Mouse (Mus musculus): ENCODE data around the gene Uvrag.
"Not testable (repeated sequence)": the region's sequence is repeated elsewhere in the genome, so short reads cannot be mapped to it uniquely, and the experiment has no call there.

Gene Uvrag

DNA sequence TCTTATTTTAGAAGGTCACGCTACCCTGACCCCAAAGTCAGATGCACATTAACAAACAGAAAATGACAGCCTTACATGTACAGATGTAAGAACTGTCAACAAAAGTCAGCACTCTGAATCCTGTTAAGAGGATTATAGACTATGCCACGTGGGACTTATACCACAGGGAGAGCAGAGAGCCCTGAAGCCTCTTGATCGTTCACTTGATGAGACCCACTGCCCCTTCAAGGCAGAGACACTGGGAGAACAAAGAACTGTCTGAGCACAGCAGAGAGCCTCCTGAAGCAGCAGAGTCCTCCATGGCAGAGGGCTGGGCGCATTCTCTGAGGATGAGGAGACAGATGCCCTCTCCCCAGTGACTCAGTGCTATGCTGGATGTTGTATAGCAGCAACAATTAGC, 166.4 kb downstream of the Uvrag start:
- DNase-seq (ENCODE audit: low read depth): no peak

DNA sequence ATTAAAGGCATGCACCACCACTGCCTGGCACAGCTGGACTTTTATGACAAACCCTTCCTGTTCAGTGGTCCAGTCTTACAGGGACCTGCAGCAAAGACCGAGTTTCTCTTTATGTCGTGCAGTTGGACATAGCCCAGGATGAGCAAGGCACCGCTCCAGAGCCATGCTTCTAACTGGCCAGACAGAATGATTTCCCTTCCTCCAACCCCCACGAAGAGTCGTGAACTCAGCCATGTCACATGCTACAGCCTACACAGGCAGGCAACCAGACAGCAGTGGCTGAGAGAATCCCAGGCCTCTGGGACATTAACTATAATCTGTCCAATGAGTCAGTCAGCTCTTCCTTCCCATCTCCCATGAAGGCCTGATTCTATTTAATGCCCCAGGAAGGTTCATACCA, 170.2 kb downstream of the Uvrag start:
- no peak for DNase-seq (ENCODE audit: low read depth)

DNA sequence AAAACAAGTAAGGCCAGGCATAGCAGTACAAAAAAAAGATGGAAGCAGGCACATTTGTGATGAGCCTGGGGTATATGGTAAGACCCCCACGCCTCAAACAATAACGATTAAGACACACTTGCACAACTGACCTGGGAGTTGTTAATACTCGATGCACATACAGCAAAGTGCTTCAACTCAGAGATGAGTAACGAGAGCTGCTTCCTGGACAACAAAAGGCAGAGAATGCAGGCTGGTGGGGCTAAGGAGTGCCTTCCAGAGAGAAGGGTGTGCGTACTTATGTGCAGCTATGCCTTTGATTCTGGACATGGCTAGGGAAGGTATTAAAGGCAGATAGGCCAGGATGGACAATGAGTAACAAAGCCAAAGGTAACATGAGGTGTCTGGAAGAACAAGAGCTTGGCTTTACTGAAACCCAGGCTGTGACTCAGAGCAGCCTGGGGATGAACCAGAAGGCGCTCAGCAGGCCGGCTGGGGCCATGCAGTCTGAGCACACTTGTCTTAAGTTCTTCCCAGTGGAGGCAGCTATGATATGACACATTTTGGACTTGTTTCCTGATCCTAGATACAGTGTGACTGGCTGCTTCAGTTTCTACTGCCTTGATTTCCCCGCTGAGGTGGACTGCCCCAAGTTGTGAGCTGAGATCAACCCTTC, 172.1 kb downstream of the Uvrag start:
- DNase-seq (ENCODE audit: low read depth): no peak

DNA sequence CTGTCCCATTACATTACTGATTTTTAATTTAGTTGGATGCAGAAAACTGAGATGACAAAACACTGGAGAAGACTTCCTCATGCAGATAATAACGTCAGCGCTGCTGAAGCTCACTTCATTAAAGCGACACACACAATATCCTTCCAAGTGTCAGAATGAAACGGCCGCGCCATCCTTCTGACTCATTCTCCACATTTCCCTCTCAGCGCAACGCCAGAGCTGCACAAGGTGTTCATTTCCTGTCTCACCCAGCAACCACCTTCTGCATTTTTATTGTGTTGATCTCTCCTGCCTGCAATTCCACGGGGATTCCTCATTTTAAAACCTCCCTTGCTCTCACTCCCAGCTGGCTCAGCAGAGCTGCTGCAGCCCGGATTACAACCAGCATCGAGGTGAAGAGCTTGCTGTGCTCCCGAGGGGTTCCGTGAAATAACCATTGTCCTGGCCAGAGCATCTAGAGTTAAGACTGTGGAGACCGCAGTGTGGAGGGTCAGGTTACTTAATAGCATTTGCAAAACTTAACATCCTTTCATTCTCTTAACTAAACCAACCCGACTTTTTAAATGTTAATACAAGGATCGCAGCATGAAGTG, 172.8 kb downstream of the Uvrag start:
- no peak for DNase-seq (ENCODE audit: low read depth)

DNA sequence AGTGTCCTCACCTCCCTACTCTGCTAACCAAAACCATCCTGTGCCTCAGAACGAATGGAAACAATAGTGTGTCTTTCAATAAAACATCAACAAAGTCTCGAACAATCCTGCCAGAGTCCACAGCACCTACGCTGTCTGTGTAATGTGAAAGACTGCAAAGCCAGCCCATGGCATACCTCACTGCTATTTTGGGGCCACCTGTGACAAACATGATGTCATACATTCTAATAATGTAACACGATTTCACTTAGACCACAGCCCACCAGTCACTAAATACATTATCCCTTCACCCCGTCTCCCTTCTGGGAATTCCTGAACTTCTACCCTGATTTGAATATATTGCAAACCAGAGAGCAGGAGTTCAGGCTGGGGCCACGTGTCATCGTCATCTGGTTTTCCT, 173.3 kb downstream of the Uvrag start:
- DNase-seq (ENCODE audit: low read depth): no peak

DNA sequence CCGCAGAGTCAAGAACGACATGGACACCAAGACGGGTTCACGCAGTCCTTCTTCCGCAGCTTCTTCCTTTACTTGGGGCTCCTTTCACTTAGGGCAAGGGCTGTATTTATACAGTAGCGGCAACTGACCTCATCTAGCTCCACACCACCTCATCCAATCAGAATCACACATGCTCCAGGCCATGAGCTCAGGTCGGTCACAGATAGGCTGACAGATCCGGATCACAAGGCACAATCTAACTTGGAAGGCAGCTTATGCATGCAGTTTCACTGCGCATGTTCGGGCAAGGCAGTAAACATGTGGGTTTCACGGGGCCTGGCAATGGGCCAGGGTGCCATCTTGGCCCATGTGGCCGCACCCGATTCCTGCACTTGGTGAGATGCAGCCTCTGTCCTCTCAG, 177.4 kb downstream of the Uvrag start:
- not testable (repeated sequence) for DNase-seq (ENCODE audit: low read depth)

DNA sequence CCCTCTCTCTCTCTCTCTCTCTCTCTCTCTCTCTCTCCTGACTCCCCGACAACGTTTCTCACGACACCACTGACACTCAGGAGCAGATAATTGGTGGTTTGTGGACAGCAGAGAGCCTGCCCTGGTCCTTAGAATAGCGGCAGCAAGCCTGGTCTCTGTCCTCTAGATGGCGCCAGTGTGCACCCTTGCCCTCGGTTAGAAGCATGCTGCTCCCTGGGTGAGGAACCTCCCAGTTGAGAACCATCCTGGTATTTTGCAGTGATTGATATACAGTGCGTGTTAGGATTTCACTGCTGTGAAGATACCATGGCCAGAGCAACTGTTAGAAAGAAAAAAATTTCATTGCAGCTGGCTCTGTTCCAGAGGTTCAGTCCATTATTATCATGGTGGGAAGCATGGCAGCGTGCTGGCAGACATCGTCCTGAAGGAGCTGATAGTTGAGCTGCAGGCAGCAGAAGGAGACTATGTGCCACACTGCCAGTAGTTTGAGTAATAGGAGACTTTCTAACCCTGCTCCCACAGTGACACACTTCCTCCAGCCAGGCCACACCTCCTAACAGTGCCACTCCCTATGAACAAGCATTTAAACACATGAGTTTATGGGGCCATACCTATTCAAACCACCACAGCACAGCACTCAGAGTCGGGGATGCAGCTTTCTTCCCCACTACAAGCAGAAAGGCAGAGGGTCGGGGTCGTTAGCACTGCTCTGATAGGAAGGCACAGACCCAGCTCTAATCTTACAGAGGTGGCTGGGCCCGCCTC, 178.2 kb downstream of the Uvrag start:
- DNase-seq (ENCODE audit: low read depth): peak; percentile 58

DNA sequence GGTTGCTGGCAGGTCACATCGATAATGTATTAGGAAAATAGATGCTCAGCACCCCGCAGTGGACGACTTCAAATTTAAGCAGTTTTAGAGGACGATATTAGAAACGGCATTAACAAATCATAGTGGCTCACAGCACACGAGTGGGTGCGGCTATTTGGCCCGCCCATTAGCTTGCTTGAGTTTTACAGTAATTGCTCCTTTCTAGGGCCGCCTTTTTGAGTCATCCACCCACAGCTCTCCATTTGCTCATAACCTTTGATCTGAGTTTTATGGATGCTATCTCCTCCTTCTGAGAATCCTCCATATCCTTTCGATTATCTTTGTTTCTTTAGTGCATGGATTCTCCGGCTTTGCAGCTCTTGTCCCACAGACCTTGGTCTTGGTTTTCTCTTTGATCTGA, 178.9 kb downstream of the Uvrag start:
- DNase-seq (ENCODE audit: low read depth): no peak

DNA sequence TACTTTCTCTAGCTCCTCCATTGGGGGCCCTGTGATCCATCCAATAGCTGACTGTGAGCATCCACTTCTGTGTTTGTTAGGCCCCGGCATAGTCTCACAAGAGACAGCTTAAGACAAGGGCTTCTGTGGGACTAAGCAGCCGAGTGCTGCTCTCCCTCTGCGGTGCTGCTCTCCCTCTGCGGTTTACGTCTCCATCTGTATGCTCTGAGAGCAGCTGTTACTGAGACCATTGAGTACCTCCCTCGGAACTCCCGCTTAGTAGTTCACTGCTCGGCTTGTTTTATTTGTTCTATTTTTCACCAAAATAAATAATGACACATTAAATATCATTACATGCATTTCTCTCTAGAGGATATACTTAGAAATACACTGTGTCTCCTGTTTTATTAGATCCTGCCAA, 180.7 kb downstream of the Uvrag start:
- no peak for DNase-seq (ENCODE audit: low read depth)

DNA sequence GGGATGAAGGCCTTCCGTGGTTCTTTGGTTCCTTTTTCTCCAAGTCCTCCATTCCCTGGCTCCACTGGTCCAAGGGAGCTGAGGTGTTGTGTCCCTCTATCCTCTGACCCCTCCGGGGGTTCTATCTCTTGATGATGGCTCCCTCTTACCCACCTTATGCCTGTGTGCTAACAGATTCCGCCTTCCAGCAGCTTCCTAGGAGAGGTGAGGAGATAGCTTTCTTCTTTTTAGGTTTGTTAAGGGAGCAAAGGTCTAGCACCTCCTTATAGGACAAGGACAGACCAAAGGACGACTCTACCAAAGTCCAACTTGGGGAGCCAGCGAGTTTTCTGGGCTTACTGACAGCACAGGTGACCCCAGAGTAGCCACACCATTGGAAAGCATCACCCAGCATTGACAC, 181.7 kb downstream of the Uvrag start:
- no peak for DNase-seq (ENCODE audit: low read depth)

DNA sequence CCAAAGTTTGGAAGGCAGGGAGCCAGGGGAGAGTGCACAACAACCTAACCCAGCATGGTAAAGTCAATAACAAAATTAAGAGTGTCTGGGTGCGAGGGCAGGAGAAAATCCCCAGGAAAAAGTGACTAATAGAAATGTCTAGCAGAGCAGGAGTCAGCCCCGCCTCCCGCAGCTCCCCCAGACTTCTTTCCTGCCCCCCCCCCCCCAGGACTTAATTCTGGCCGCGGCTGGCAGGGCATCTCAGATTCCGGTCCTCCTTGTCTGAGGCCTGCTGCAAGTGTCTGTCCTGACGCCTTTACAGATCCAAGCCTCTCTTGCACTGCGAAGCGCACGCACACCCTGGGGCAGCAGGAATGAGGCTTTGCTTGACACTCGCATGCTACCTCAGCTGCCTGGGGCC, 182.8 kb downstream of the Uvrag start:
- no peak for DNase-seq (ENCODE audit: low read depth)

DNA sequence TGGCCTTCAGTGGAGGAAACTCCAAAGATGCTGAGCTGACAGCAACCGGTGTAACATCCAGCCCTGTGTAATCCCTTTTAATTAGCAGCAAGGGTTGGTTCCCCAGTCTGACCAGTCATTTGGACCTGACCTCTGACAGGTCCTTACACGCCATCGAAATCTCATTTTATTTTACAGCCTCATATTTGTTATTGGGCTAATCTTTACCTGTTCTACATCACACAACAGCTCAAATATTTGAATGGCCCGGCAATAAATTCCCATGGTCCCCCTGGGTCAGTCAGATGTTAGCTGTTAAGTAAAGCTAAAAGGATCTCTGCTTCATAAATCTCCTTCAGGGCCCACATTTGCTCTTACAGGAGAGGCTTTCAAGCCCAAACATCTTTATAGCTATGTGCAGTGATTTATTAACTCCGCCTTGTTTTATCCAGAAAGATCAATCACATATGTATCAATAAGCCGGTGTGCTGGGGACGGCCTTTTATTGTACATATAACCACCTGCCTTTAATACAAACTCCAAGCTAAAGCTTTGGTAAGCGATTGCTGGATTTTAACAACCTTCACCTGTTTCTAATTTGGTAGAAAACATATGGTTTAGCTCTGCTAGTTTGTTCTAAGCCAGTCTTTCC, 183.7 kb downstream of the Uvrag start:
- no peak for DNase-seq (ENCODE audit: low read depth)

DNA sequence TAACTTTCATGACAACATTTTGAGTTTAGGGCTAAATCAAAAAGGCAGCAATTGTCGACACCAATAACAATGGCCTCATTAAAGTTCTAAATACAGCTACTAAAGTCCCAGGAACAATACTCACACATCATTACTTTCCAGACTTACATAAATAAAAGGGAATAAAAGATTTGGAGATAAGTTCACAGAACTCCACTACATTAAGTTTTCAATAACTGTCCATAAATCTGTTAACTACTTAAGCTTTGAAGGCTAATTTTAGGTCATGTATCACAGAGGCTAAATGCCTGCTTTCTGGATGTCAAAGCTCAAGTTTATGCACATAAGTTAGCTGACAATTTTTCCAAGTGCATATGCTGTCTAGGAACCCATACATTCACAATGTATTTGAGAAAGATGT, 184.3 kb downstream of the Uvrag start:
- no peak for DNase-seq (ENCODE audit: low read depth)

DNA sequence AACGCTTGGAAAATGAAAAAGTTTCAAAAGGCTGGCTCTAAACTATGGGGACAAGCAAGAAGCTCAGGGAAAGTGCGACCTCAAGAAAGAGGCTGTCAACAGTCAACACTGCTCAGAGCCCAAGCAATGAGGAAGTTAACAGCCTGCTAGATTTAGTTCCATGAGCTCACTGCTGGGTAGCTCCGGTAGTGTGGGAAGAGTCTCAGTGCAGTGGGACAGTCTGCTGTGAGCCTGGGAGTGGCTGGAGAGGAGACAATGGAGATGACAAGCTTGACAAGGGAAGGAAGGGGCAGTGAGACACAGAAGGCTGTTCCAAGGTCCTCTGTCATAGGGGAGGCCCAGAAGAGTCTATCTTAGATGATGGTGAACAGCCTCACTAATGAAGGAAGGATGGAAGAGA, 187.3 kb downstream of the Uvrag start:
- DNase-seq (ENCODE audit: low read depth): no peak

DNA sequence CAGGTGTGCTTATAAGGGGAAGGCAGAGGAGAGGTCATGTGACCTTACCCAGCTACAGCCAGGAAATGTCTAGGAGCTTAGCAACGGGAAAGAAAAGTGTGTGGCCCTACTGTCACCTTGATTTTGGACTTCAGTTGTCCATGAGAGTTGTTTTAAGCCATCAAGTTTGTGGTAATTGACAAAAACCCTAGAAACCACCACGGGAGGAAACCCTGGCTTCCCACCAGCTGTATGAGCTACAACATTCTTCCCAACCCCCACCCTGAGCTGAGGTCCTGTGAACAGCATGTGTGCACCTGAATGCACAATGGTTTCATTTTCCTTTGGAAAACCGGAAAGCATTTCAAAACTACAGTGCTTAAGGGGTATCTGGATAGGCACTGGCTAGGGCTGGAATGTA, 196.0 kb downstream of the Uvrag start:
- DNase-seq (ENCODE audit: low read depth): no peak

DNA sequence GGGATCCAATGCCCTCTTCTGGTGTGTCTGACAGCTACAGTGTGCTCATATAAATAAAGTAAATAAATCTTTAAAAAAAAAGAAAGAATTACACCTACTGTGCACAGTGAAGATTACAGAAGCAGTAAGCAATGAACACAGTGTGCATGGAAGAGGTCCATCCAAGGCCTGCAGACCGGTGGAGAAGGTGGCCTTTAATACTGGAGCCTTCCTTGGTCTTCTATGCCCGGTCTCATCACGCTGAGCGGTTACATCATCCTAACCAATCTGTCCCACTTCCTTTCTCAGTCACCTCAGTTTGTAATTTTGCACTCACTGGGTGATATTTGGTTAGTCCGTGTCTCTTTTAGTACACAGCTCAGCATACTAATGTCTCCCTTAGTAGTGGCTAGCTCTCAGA, 197.3 kb downstream of the Uvrag start:
- DNase-seq (ENCODE audit: low read depth): no peak

DNA sequence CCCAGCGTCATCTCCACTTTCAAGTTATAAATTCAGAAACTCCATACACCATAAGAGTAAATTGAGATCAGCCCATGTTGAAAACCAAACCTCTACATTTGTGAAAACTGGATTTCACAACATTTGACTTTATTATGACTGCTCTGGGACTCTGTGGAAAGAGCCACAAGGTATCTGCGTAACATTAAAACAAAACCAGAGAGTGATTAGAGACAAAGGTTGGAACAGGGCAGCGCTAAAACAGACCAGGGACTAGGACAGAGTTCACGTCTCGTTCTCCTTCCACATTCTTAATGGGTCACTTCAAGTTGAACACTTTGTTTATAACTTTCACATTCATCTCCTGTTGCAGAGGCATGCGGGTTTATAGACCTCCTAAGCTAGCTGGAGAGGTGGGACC, 198.2 kb downstream of the Uvrag start:
- DNase-seq (ENCODE audit: low read depth): no peak

DNA sequence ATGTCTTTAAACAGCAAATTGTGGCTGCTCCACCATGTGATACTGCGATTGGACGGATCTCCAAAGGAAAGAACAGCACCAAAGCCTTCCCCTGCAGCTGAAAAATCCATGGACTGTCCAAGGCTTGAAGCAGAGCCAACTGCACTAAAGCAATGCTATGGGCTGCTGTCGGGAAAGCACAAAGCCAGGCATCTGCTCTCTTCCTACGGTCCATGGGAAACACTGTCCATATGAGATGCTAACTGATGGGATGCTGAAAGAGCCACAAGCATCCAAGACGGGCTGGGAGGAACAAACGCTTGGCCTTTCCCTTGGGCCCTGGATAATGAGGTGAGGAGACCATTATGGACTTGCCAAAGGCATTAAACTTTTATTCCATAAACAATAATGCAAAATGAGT, 201.7 kb downstream of the Uvrag start:
- no peak for DNase-seq (ENCODE audit: low read depth)

DNA sequence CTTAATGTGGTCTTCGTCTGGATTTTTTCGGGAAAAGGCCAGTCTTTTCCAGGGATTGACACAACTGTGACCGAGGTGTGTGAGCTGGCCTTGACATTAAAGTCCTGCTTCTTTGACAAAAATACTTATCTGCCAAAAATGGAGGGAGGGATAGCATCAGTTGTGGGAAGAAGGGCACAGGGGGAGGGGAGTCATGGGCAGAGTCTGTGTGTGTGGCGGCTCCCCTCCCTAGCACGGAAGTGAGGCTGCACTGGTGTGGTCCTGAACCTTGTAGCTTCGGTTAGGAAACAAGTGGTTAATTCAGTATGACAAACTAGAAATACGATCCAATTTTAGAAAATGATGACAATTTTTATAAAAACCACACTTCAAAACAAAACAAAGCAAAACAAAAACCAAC, 202.3 kb downstream of the Uvrag start:
- no peak for DNase-seq (ENCODE audit: low read depth)

DNA sequence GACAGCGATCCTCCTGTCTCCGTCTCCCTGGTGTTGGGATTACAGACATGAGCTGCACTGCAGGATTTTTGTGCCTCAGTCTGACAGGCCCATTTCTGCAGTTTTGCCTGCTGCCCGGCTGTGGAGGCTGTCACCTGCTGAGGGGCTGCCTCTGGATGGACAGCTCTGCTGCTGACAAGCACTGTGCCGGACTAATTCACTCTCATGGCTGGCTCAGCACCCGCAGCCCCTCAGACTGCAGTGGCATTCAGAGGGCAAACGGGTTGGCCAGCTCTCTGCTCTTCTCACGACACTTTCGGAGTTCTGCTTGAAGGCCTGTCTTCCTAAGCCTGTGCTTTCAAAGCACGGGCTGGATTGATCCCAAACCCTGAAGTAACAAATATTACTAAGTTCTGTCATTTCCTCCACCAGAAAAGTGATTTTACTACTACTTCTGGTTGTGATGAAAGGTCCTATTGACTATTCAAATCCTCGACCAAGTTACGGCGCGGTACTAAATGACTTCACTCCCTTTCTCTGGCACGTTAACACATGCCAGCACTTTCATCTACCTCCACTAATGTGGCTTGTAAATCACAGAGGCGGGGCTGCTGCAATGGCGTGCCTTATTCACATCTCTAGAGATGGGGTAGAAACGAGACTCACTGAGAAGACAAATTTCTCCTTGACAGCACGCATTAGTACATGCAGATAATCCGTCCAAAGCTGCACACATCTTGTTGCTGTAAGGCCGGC, 203.7 kb downstream of the Uvrag start:
- no peak for DNase-seq (ENCODE audit: low read depth)

DNA sequence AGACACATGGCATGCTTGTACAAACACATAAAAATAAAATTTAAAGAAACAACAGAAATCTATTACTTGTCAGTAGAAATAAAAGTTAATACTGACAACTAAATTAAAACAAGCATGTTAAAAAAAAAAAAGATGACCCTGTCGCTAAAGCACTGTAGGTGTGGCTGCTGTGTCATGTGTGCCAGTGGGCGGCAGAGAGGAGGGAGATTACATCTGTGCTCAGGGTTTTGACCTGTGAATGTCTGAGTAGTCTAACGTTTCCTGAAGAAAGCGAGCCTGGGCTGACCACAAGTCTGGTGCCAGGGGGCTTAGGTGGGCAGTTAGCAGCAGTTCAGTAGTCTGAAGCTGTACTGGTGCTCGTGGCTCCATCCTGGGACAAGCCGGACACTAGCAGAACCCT, 205.2 kb downstream of the Uvrag start:
- no peak for DNase-seq (ENCODE audit: low read depth)

DNA sequence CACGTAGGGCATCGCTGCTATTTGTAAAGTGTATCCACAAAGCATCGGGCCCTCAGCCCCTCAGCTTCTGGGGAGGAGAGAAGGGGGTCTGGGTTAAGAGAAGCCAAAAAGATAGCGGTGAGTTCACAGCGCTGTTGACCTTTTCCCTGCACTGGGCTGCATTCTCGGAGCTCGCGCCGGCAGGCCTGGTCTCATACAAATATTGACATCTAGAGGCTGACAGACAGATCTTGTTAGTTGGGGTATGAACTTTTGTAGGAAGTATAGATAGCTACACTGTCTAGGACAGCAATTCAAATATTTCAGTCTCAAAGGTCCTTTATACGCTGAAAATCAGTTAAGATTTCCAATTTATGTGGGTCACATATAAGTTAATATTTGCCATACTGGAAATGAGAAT, 205.7 kb downstream of the Uvrag start:
- no peak for DNase-seq (ENCODE audit: low read depth)

Data from c-Kit-positive CD71-positive TER-119-negative erythroid progenitor cells, embryonic 14.5 days (primary cell).